Mouse (Mus musculus): Measurements from ENCODE around the gene Tor4a.

DNA sequence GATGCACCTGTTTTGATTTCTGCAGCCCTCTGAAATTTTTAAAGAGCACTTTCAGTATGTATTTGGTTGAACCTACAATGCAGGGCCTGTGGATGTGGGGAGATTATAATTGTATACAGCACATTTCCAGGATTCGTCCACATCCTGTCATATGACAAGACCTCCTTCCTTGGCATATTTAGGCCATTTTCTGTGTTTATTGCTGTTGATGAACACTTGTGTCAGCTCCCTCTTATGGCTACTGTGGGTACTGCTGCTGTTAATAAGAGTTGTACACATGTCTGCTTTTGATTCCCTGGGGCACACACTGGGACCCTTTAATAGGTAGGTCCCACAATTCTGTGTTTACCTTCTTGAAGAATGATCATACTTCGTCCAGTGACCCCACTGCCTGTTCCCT lies 39.0 kb downstream of the Tor4a start:
- no peak for TF ChIP-seq POLR2A (IDR thresholded peaks at IDR 0.05; ENCODE audit: insufficient read depth, low read depth, low read length)
- no peak for TF ChIP-seq CTCF (IDR thresholded peaks at IDR 0.05; ENCODE audit: insufficient read depth, low read depth, low read length)

Measured in olfactory bulb, adult 2 months (tissue).